Mouse (Mus musculus) heart, adult 2 months (tissue): ENCODE results near the gene Tmem131l. TPM values are rescaled to one million over a fixed set of nuclear protein-coding genes. Genes with fewer than 3 reads are reported as not detected.

Source experiments
- DNase-seq, 2 experiments: peaks; one replicate each; pipeline ENCODE4 v3.0.0; 2021
- H3K27ac ChIP-seq: fragments of 200-600 bp; 2 replicates; pipeline ENCODE4 v1.8.1; 2022
- H3K27me3 ChIP-seq: fragments of 200-500 bp; 2 replicates; pipeline ENCODE4 v1.6.1; 2012; ENCODE audit warnings: mild to moderate bottlenecking, low read length, inconsistent platforms, mixed read lengths; ENCODE audit not compliant: control insufficient read depth, insufficient read depth
- H3K36me3 ChIP-seq: fragments of 200-500 bp; 2 replicates; pipeline ENCODE4 v1.6.1; 2012; ENCODE audit warnings: low read length, inconsistent platforms; ENCODE audit not compliant: control insufficient read depth, insufficient read depth
- H3K4me1 ChIP-seq: fragments of 200-500 bp; 2 replicates; pipeline ENCODE4 v1.6.1; 2011; ENCODE audit warnings: low read length; ENCODE audit not compliant: control insufficient read depth, insufficient read depth
- H3K4me3 ChIP-seq: fragments of 200-600 bp; 2 replicates; pipeline ENCODE4 v1.8.1; 2022
- H3K79me2 ChIP-seq: fragments of 200-500 bp; replicated peaks from 2 replicates; pipeline ENCODE4 v1.6.1; 2012; ENCODE audit warnings: mild to moderate bottlenecking, inconsistent platforms, low read length, moderate library complexity, mixed read lengths; ENCODE audit not compliant: control insufficient read depth, insufficient read depth
- H3K9ac ChIP-seq: fragments of 200-500 bp; 2 replicates; pipeline ENCODE4 v1.6.1; 2012; ENCODE audit warnings: low read depth, mild to moderate bottlenecking, control low read depth, inconsistent platforms, low read length, mixed read lengths
- CTCF ChIP-seq: fragments of 200-600 bp; IDR thresholded peaks from 2 replicates; pipeline ENCODE4 v1.8.1; 2022; ENCODE audit warnings: antibody characterized with exemption, mild to moderate bottlenecking, moderate library complexity
- EP300 ChIP-seq: fragments of 200-500 bp; IDR thresholded peaks from 2 replicates; pipeline ENCODE4 v1.6.1; 2011; ENCODE audit warnings: low read depth, low read length, control low read depth; ENCODE audit not compliant: insufficient read depth
- POLR2A ChIP-seq: fragments of 200-500 bp; IDR thresholded peaks from 2 replicates; pipeline ENCODE4 v1.6.1; 2011; ENCODE audit warnings: mild to moderate bottlenecking, low read depth, low read length, control low read depth; ENCODE audit not compliant: insufficient read depth
- WGBS: fragments of 180-500 bp; shearing (Covaris S2); methylation state at CpG from one replicate; pipeline ENCODE4 v1.1.7; 2018; 5-methylcytosine and 5-hydroxymethylcytosine counted together
- intact Hi-C: fragments of 180-260 bp; cut with DNase I; formaldehyde crosslinking; loops from one replicate; pipeline ENCODE4 v1.15.1; 2025
- polyA plus RNA-seq: library from polyadenylated mRNA; depleted of rRNA; stranded (reverse); fragments of >200 nt; gene quantifications from 2 replicates; pipeline ENCODE4 v1.2.3, GENCODE M21; 2012
- total RNA-seq, 2 experiments: library from RNA; stranded (reverse); gene quantifications; 2 replicates each; pipeline ENCODE4 v1.2.3; 2021

Tmem131l gene
- total and polyA plus RNA-seq, 3 experiments, result 17.3 to 23.4 (median 22.0) TPM

DNA sequence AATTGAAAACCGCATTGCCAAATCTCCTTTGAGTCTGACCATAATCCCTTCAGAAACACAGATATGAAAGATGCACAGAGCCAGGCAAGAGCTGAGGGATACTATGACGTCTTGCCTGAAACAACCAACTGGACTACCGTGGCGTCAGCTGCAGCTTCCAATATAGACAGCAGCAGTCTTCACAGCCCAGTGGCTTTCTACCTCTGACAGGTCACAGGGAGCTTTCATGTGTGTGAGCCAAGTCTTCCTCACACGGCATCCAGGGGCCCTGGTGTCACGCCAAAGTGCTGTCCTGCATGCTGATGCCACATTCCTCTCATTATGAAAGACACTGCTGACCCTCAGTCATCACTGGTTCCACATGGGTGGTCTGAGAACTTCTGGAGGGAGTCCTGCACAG is 134.8 kb downstream of the Tmem131l start:
- Histone ChIP-seq H3K4me3 (no peak overlapping the region), H3K36me3 (no peaks in the 10 kb centered on the region), H3K79me2 (no peaks in the 10 kb centered on the region), H3K27ac (no peak overlapping the region), H3K9ac (no peak overlapping the region), H3K4me1 (peaks cover 1% of the 10 kb centered on the region; the same call in 1 of the 2 replicates), H3K27me3 (no peaks in the 10 kb centered on the region)
- TF ChIP-seq CTCF, result no peak
- TF ChIP-seq EP300, result no peak
- TF ChIP-seq POLR2A, result no peak
- DNase-seq, result no peak
- intact Hi-C loops, result no loop called here
- WGBS, result 56% methylated on average over 6 of the region's 6 CpGs

GRCm38 (mm10) chr3:83904176-83904958 is 135.6 kb downstream of the Tmem131l start:
- Histone ChIP-seq H3K9ac (no peak overlapping the region), H3K4me3 (no peak overlapping the region), H3K4me1 (peaks cover 1% of the 10 kb centered on the region; the same call in 1 of the 2 replicates), H3K27me3 (no peaks in the 10 kb centered on the region), H3K36me3 (no peaks in the 10 kb centered on the region), H3K27ac (no peak overlapping the region), H3K79me2 (no peaks in the 10 kb centered on the region)
- no peak for DNase-seq
- intact Hi-C loops, result no loop called here
- no peak for TF ChIP-seq EP300
- TF ChIP-seq POLR2A, result no peak
- no peak for TF ChIP-seq CTCF
- 38% methylated on average over 14 of the region's 14 CpGs for WGBS

GRCm38 (mm10) chr3:83902943-83903342 is 137.0 kb downstream of the Tmem131l start:
- DNase-seq, result no peak
- Histone ChIP-seq H3K79me2 (no peaks in the 10 kb centered on the region), H3K4me3 (no peak overlapping the region), H3K27me3 (no peaks in the 10 kb centered on the region), H3K27ac (no peak overlapping the region), H3K4me1 (peaks cover 1% of the 10 kb centered on the region; the same call in 1 of the 2 replicates), H3K9ac (no peak overlapping the region), H3K36me3 (no peaks in the 10 kb centered on the region)
- 83% methylated on average over 5 of the region's 5 CpGs for WGBS
- intact Hi-C loops, result no loop called here
- no peak for TF ChIP-seq CTCF
- no peak for TF ChIP-seq EP300
- no peak for TF ChIP-seq POLR2A

DNA sequence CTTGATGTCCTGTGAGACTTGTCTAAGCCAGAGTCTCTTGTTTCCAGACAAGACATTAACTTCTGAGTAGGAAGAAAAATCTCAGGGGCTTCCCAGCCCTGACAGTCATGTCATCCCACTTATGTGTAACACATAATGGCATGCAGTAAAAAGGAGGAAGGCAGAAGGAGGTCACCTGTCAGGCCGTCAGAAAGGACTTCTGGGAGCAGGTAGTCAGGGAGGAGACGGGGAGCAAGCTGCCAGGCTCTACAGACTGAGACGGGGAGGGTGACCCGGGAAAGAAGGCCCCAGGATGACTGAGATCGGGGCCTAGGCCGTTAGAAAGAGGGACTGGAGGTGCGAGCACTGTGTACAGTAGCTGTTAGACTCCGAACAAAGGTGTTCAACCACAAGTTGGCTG is 137.5 kb downstream of the Tmem131l start:
- peaks cover 1% of the 10 kb centered on the region; the same call in 1 of the 2 replicates for H3K4me1 ChIP-seq
- WGBS, result 94% methylated on average over 8 of the region's 8 CpGs
- H3K36me3 ChIP-seq, result no peaks in the 10 kb centered on the region
- TF ChIP-seq CTCF, result no peak
- no peak for TF ChIP-seq POLR2A
- TF ChIP-seq EP300, result no peak
- no peak overlapping the region for H3K9ac ChIP-seq
- intact Hi-C loops, result no loop called here
- H3K4me3 ChIP-seq, result no peak overlapping the region
- no peak for DNase-seq
- H3K79me2 ChIP-seq, result no peaks in the 10 kb centered on the region
- no peak overlapping the region for H3K27ac ChIP-seq
- no peaks in the 10 kb centered on the region for H3K27me3 ChIP-seq

GRCm38 (mm10) chr3:83900756-83901373 is 139.1 kb downstream of the Tmem131l start:
- H3K27ac ChIP-seq, result no peak overlapping the region
- H3K4me1 ChIP-seq, result peaks cover 1% of the 10 kb centered on the region; the same call in 1 of the 2 replicates
- H3K4me3 ChIP-seq, result no peak overlapping the region
- intact Hi-C loops, result no loop called here
- H3K27me3 ChIP-seq, result no peaks in the 10 kb centered on the region
- no peak for DNase-seq
- H3K9ac ChIP-seq, result no peak overlapping the region
- H3K36me3 ChIP-seq, result no peaks in the 10 kb centered on the region
- WGBS, result 88% methylated on average over 12 of the region's 12 CpGs
- no peaks in the 10 kb centered on the region for H3K79me2 ChIP-seq
- TF ChIP-seq POLR2A, result no peak
- TF ChIP-seq EP300, result no peak
- TF ChIP-seq CTCF, result no peak

DNA sequence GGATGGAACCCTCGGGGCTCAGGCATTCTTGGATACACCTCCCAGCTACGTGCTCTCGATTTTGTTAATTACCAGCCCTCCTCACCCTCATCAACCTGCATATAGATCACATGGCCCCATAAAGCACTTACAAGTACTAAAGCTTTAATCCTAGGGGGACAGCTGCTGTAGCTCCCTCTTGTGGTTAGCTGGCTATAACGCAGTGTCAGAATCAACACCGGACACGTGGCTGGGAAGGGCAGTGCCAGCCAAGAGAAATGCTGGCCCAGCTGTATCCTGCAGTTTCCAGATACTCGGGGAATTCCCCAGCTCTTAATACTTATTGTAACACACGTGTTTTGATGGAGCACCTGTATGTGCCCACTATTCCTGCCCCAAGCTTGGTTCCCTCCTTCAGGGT is 140.4 kb downstream of the Tmem131l start:
- H3K4me1 ChIP-seq, result peaks cover under 1% of the 10 kb centered on the region; the same call in 1 of the 2 replicates
- no peaks in the 10 kb centered on the region for H3K36me3 ChIP-seq
- DNase-seq, result peak; percentile 64
- WGBS, result 36% methylated on average over 8 of the region's 8 CpGs
- TF ChIP-seq CTCF, result peak; percentile 89
- TF ChIP-seq POLR2A, result no peak
- 0 out of 2 replicates have a peak, but pooled peaks have one; percentile 40 for TF ChIP-seq EP300
- H3K79me2 ChIP-seq, result no peaks in the 10 kb centered on the region
- H3K4me3 ChIP-seq, result no peak overlapping the region
- no peak overlapping the region for H3K9ac ChIP-seq
- no peaks in the 10 kb centered on the region for H3K27me3 ChIP-seq
- intact Hi-C loops, result loop anchor here (1.0 to 2.0 kb wide), 2 partner anchors 58 to 103 kb away; partner anchors contain the start of gene Tlr2
- no peak overlapping the region for H3K27ac ChIP-seq
